Mouse (Mus musculus): ENCODE measurements around the gene Bmp2k.
A peak's percentile ranks its signal among the peaks of the same experiment; 100 is the strongest.

Bmp2k gene

GRCm38 (mm10) chr5:97097631-97098041 lies 100.1 kb downstream of the Bmp2k start:
- no peak for DNase-seq (ENCODE audit: low read depth, low spot score)

GRCm38 (mm10) chr5:97099954-97100353 lies 102.5 kb downstream of the Bmp2k start:
- no peak for DNase-seq (ENCODE audit: low read depth, low spot score)

GRCm38 (mm10) chr5:97108333-97108732 lies 110.8 kb downstream of the Bmp2k start:
- no peak for DNase-seq (ENCODE audit: low read depth, low spot score)

- DNase-seq (ENCODE audit: low read depth, low spot score), result no peak
Measured at GRCm38 (mm10) chr5:97110133-97110532, 112.6 kb downstream of the Bmp2k start.

GRCm38 (mm10) chr5:97110697-97111096 lies 113.2 kb downstream of the Bmp2k start:
- no peak for DNase-seq (ENCODE audit: low read depth, low spot score)

- peak; percentile 88 for DNase-seq (ENCODE audit: low read depth, low spot score)
Measured at GRCm38 (mm10) chr5:97111207-97111910, 113.9 kb downstream of the Bmp2k start, which contains the start of gene Paqr3. Gene Paqr3, minus strand, starts transcription at chr5:97111596.

- no peak for DNase-seq (ENCODE audit: low read depth, low spot score)
Measured at GRCm38 (mm10) chr5:97124977-97125376, 127.5 kb downstream of the Bmp2k start.

- DNase-seq (ENCODE audit: low read depth, low spot score), result no peak
Measured at GRCm38 (mm10) chr5:97125459-97125970, 128.0 kb downstream of the Bmp2k start.

- DNase-seq (ENCODE audit: low read depth, low spot score), result peak; percentile 24
Measured at GRCm38 (mm10) chr5:97126005-97126404, 128.5 kb downstream of the Bmp2k start.

GRCm38 (mm10) chr5:97127284-97127683 lies 129.8 kb downstream of the Bmp2k start:
- no peak for DNase-seq (ENCODE audit: low read depth, low spot score)

- DNase-seq (ENCODE audit: low read depth, low spot score), result peak; percentile 54
Measured at GRCm38 (mm10) chr5:97128242-97129226, 131.0 kb downstream of the Bmp2k start.

- no peak for DNase-seq (ENCODE audit: low read depth, low spot score)
Measured at GRCm38 (mm10) chr5:97129589-97129988, 132.1 kb downstream of the Bmp2k start.

GRCm38 (mm10) chr5:97135331-97135730 lies 137.8 kb downstream of the Bmp2k start:
- DNase-seq (ENCODE audit: low read depth, low spot score), result no peak
